Mouse (Mus musculus) bone marrow, adult 2 months (tissue): ENCODE data around the gene Cytl1.

Experiments
- CTCF ChIP-seq: fragments of 200-500 bp; IDR thresholded peaks from 2 replicates; pipeline ENCODE4 v1.5.1; 2011; ENCODE audit warnings: low read length, control low read depth; ENCODE audit not compliant: control insufficient read depth, insufficient read depth
- POLR2A ChIP-seq: fragments of 200-500 bp; IDR thresholded peaks from 2 replicates; pipeline ENCODE4 v1.6.1; 2011; ENCODE audit warnings: low read depth, mild to moderate bottlenecking, control low read depth, low read length, borderline replicate concordance; ENCODE audit not compliant: control insufficient read depth

DNA sequence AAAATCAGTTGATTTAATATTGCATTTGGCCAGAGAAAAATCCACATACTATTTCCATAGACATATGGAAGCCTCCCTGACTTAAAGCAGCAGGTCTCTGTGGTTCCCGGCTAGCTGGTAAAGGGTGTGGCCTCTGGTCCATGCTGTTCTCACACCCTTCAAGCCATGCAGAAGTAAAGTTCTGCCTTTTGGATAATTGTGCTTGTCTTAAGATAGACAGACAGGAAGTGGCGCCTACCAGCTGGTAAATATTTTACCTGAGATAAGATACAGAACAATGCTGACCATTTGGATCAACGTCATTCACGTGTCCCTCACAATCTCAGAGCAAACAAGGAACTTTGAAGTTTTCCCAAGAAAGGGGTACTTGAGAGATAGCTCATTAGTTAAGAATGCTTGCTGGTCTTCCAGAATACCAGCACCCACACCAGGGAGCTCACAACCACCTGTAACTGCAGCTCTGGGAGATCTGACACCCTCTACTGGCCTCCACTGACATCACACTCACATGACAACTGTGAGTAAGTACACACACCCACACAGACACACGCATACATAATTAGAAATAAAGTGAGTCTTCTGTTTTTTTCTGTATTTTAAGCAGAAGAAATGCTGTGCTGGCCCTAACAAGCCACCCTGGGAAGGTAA lies 25.9 kb upstream of the Cytl1 start:
- TF ChIP-seq CTCF (no peak), POLR2A (no peak)
